Mouse (Mus musculus) liver, embryonic 14.5 days (tissue): ENCODE data around the gene BC005624. TPM values are rescaled to one million over a fixed set of nuclear protein-coding genes. Genes with fewer than 3 reads are reported as not detected.

Experiments
- ATAC-seq: fragments of 200-750 bp; cut with Nextera tagmentation; 2 replicates; pipeline ENCODE4 v1.8.0; 2017; ENCODE audit warnings: moderate number of reproducible peaks, mild to moderate bottlenecking, moderate library complexity; ENCODE audit not compliant: insufficient read depth
- DNase-seq, 3 experiments: peaks; one replicate each; pipeline ENCODE4 v3.0.0-alpha.2; 2012 to 2013; ENCODE audit warnings: low read depth in 3 of 3, low spot score in 3 of 3
- H3K27ac ChIP-seq: fragments of 300-500 bp; sonication (generic); 2 replicates; pipeline ENCODE4 v1.5.1; 2014; ENCODE audit warnings: moderate library complexity, mild to moderate bottlenecking, control low read depth, inconsistent platforms
- H3K27me3 ChIP-seq: fragments of 300-500 bp; sonication (generic); 2 replicates; pipeline ENCODE4 v1.6.1; 2014; ENCODE audit warnings: mild to moderate bottlenecking, low read length, moderate library complexity; ENCODE audit not compliant: control insufficient read depth, insufficient read depth
- H3K36me3 ChIP-seq: fragments of 300-500 bp; sonication (generic); replicated peaks from 2 replicates; pipeline ENCODE4 v1.6.1; 2014; ENCODE audit warnings: low read depth; ENCODE audit not compliant: control insufficient read depth, insufficient read depth
- H3K4me1 ChIP-seq, 2 experiments: fragments of 200-500 bp in 1 of 2; fragments of 300-500 bp in 1 of 2; sonication (generic) in 1 of 2; replicated peaks; 2 replicates each; pipeline ENCODE4 v1.6.1; 2012 to 2014; ENCODE audit warnings: antibody characterized with exemption in 1 of 2, inconsistent platforms in 1 of 2, low read length in 1 of 2; ENCODE audit not compliant: control insufficient read depth in 2 of 2, insufficient read depth in 2 of 2
- H3K4me2 ChIP-seq: fragments of 300-500 bp; sonication (generic); 2 replicates; pipeline ENCODE4 v1.6.1; 2014; ENCODE audit warnings: low read depth, mild to moderate bottlenecking, control low read depth, moderate library complexity
- H3K4me3 ChIP-seq, 2 experiments: fragments of 200-500 bp in 1 of 2; fragments of 300-500 bp in 1 of 2; sonication (generic) in 1 of 2; 2 replicates each; pipeline ENCODE4 v1.5.1; 2012 to 2014; ENCODE audit warnings: low read depth in 2 of 2, low read length in 2 of 2, mild to moderate bottlenecking in 2 of 2, control low read depth in 1 of 2, inconsistent platforms in 1 of 2, moderate library complexity in 1 of 2; ENCODE audit not compliant: insufficient read depth in 1 of 2
- H3K9ac ChIP-seq: fragments of 300-500 bp; sonication (generic); replicated peaks from 2 replicates; pipeline ENCODE4 v1.6.1; 2014; ENCODE audit warnings: mild to moderate bottlenecking, control low read depth, moderate library complexity
- H3K9me3 ChIP-seq: fragments of 300-500 bp; sonication (generic); 2 replicates; pipeline ENCODE4 v1.6.1; 2016; ENCODE audit warnings: low read length, mixed read lengths; ENCODE audit not compliant: control insufficient read depth
- CTCF ChIP-seq: IDR thresholded peaks from 2 replicates; pipeline ENCODE4 v1.5.1; 2016; ENCODE audit warnings: antibody characterized with exemption, low read depth, control low read depth
- EP300 ChIP-seq: IDR thresholded peaks from 2 replicates; pipeline ENCODE4 v1.6.1; 2016; ENCODE audit warnings: antibody characterized with exemption, low read depth
- WGBS: fragments of 180-500 bp; shearing (Covaris S2); extraction: QIAGEN DNeasy Blood & Tissue Kit; methylation state at CpG from one replicate; pipeline ENCODE4 v1.1.7; 2014; ENCODE audit not compliant: insufficient replicate concordance; 5-methylcytosine and 5-hydroxymethylcytosine counted together
- polyA plus RNA-seq, 2 experiments: library from polyadenylated mRNA; depleted of rRNA in 1 of 2; stranded (reverse) in 1 of 2; unstranded in 1 of 2; fragments of >200 nt; fragmentation: Nextera tagmentation in 1 of 2; extraction: Ambion mirVana in 1 of 2; gene quantifications; 2 replicates each; pipeline versions ENCODE4 v1.2.1 to v1.2.3; 2012 to 2014

BC005624 gene
- polyA plus RNA-seq (2012; rRNA removed), result 13.2 and 24.4 TPM in 2 replicates
- 22.2 and 25.7 TPM in 2 replicates for polyA plus RNA-seq (2014; fragmentation: Nextera tagmentation; extraction: Ambion mirVana)

GRCm38 (mm10) chr2:30981790-30982513 is at the start of gene BC005624, which contains the start of gene Usp20:
TSS of gene BC005624 (minus strand) at chr2:30982201.
TSS of gene Usp20 (plus strand) at chr2:30982279.
- no peak within 1 kb of the TSS; the same call in 1 of the 2 replicates for H3K27ac ChIP-seq
- WGBS, result under 1% methylated on average over 66 of the region's 66 CpGs
- H3K9me3 ChIP-seq, result no peaks in the 10 kb centered on the region
- H3K9ac ChIP-seq, result peak within 1 kb of the TSS; percentile 83
- H3K27me3 ChIP-seq, result no peaks in the 10 kb centered on the region
- peak within 1 kb of the TSS; percentile 85 for H3K4me2 ChIP-seq
- DNase-seq (peak; percentile 98 to 99 (median 99)), ATAC-seq (peak; percentile 95)
- H3K4me1 ChIP-seq, result peaks cover 8 to 10% of the 10 kb centered on the region in 2 experiments; a peak in 3 of 4 replicates
- H3K4me3 ChIP-seq, result peak within 1 kb of the TSS; percentile 85 to 88
- TF ChIP-seq CTCF (peak; percentile 38; the same call in 1 of the 2 replicates), EP300 (no peak)
- H3K36me3 ChIP-seq, result peaks cover 4% of the 10 kb centered on the region

GRCm38 (mm10) chr2:31026642-31027041 is 44.6 kb upstream of the BC005624 start:
- Histone ChIP-seq H3K4me1 (no peaks in the 10 kb centered on the region), H3K27ac (no peak overlapping the region), H3K4me3 (no peak overlapping the region), H3K9ac (no peak overlapping the region), H3K9me3 (no peaks in the 10 kb centered on the region), H3K36me3 (no peaks in the 10 kb centered on the region), H3K27me3 (no peaks in the 10 kb centered on the region), H3K4me2 (no peak overlapping the region)
- TF ChIP-seq EP300 (no peak), CTCF (no peak)
- DNase-seq (no peak), ATAC-seq (no peak)
- WGBS, result 64% methylated on average over 8 of the region's 8 CpGs

GRCm38 (mm10) chr2:31025458-31025857 is 43.5 kb upstream of the BC005624 start:
- DNase-seq (no peak), ATAC-seq (no peak)
- no peak overlapping the region for H3K4me3 ChIP-seq
- 65% methylated on average over 3 of the region's 3 CpGs for WGBS
- no peak overlapping the region for H3K27ac ChIP-seq
- no peaks in the 10 kb centered on the region for H3K27me3 ChIP-seq
- no peaks in the 10 kb centered on the region for H3K36me3 ChIP-seq
- H3K9ac ChIP-seq, result no peak overlapping the region
- H3K4me1 ChIP-seq, result no peaks in the 10 kb centered on the region
- no peaks in the 10 kb centered on the region for H3K9me3 ChIP-seq
- TF ChIP-seq CTCF, result no peak
- no peak for TF ChIP-seq EP300
- H3K4me2 ChIP-seq, result no peak overlapping the region

GRCm38 (mm10) chr2:31024618-31025370 is 42.8 kb upstream of the BC005624 start:
- H3K4me2 ChIP-seq, result no peak overlapping the region
- TF ChIP-seq EP300, result no peak
- peak; percentile 96 for TF ChIP-seq CTCF
- H3K9ac ChIP-seq, result no peak overlapping the region
- ATAC-seq (0 out of 2 replicates have a peak, but pooled peaks have one; percentile 15), DNase-seq (peak; percentile 23 to 41 (median 25))
- H3K27ac ChIP-seq, result no peak overlapping the region
- no peak overlapping the region for H3K4me3 ChIP-seq
- 24% methylated on average over 5 of the region's 5 CpGs for WGBS
- no peaks in the 10 kb centered on the region for H3K9me3 ChIP-seq
- H3K27me3 ChIP-seq, result no peaks in the 10 kb centered on the region
- no peaks in the 10 kb centered on the region for H3K36me3 ChIP-seq
- H3K4me1 ChIP-seq, result no peaks in the 10 kb centered on the region

GRCm38 (mm10) chr2:31023940-31024339 is 41.9 kb upstream of the BC005624 start:
- H3K27ac ChIP-seq, result no peak overlapping the region
- no peaks in the 10 kb centered on the region for H3K9me3 ChIP-seq
- ATAC-seq (no peak), DNase-seq (no peak)
- no peak overlapping the region for H3K4me2 ChIP-seq
- WGBS, result 52% methylated on average over 5 of the region's 5 CpGs
- no peaks in the 10 kb centered on the region for H3K4me1 ChIP-seq
- H3K36me3 ChIP-seq, result no peaks in the 10 kb centered on the region
- H3K27me3 ChIP-seq, result no peaks in the 10 kb centered on the region
- H3K4me3 ChIP-seq, result no peak overlapping the region
- TF ChIP-seq CTCF (no peak), EP300 (no peak)
- H3K9ac ChIP-seq, result no peak overlapping the region
